Mouse (Mus musculus) embryonic facial prominence, embryonic 10.5 days (tissue): ENCODE data around the gene Cdh15. TPM values are rescaled to one million over a fixed set of nuclear protein-coding genes. Genes with fewer than 3 reads are reported as not detected.

ENCODE experiments used
- DNase-seq: peaks from one replicate; pipeline ENCODE4 v3.0.0-alpha.2; 2017; ENCODE audit warnings: low spot score
- H3K27ac ChIP-seq: fragments of 300-500 bp; sonication (generic); replicated peaks from 2 replicates; pipeline ENCODE4 v1.5.1; 2016; ENCODE audit warnings: mild to moderate bottlenecking
- H3K27me3 ChIP-seq: fragments of 300-500 bp; sonication (generic); replicated peaks from 2 replicates; pipeline ENCODE4 v1.6.1; 2016; ENCODE audit warnings: low read depth, mild to moderate bottlenecking; ENCODE audit not compliant: poor library complexity, severe bottlenecking
- H3K36me3 ChIP-seq: fragments of 300-500 bp; sonication (generic); replicated peaks from 2 replicates; pipeline ENCODE4 v1.6.1; 2016; ENCODE audit warnings: mild to moderate bottlenecking, moderate library complexity
- H3K4me1 ChIP-seq: fragments of 300-500 bp; sonication (generic); 2 replicates; pipeline ENCODE4 v1.6.1; 2016
- H3K4me3 ChIP-seq: fragments of 300-500 bp; sonication (generic); 2 replicates; pipeline ENCODE4 v1.5.1; 2016; ENCODE audit warnings: mild to moderate bottlenecking, moderate library complexity
- H3K9me3 ChIP-seq: fragments of 300-500 bp; sonication (generic); 2 replicates; pipeline ENCODE4 v1.6.1; 2016; ENCODE audit warnings: mild to moderate bottlenecking
- WGBS: fragments of 180-500 bp; shearing (Covaris S2); methylation state at CpG from one replicate; pipeline ENCODE4 v1.1.7; 2016; 5-methylcytosine and 5-hydroxymethylcytosine counted together
- polyA plus RNA-seq: library from polyadenylated mRNA; unstranded; fragments of >200 nt; fragmentation: Nextera tagmentation; extraction: Ambion mirVana; gene quantifications from 2 replicates; pipeline ENCODE4 v1.2.1, GENCODE M21; 2016

Cdh15 gene
- polyA plus RNA-seq, 1 experiment from 2014 or later, result 2.0 TPM

GRCm38 (mm10) chr8:122850641-122851240 is 3.0 kb downstream of the Cdh15 start:
- no peaks in the 10 kb centered on the region for H3K9me3 ChIP-seq
- peaks cover 67% of the 10 kb centered on the region for H3K4me1 ChIP-seq
- H3K4me3 ChIP-seq, result no peak overlapping the region
- peak overlapping the region; percentile 3; the same call in 1 of the 2 replicates for H3K27ac ChIP-seq
- DNase-seq, result no peak
- peaks cover 34% of the 10 kb centered on the region for H3K27me3 ChIP-seq
- H3K36me3 ChIP-seq, result no peaks in the 10 kb centered on the region
- 72% methylated on average over 3 of the region's 3 CpGs for WGBS

- no peaks in the 10 kb centered on the region for H3K9me3 ChIP-seq
- H3K36me3 ChIP-seq, result no peaks in the 10 kb centered on the region
- H3K4me3 ChIP-seq, result no peak overlapping the region
- WGBS, result 83% methylated on average over 12 of the region's 12 CpGs
- no peak for DNase-seq
- H3K27me3 ChIP-seq, result peaks cover 30% of the 10 kb centered on the region
- H3K27ac ChIP-seq, result 0 out of 2 replicates have a peak overlapping the region, but pooled peaks have one; percentile 24
- peaks cover 68% of the 10 kb centered on the region for H3K4me1 ChIP-seq
Observed at GRCm38 (mm10) chr8:122851692-122852545, 4.2 kb downstream of the Cdh15 start.

- Histone ChIP-seq H3K9me3 (no peaks in the 10 kb centered on the region), H3K27ac (0 out of 2 replicates have a peak overlapping the region, but pooled peaks have one; percentile 24), H3K27me3 (peaks cover 29% of the 10 kb centered on the region), H3K36me3 (no peaks in the 10 kb centered on the region), H3K4me1 (peaks cover 67% of the 10 kb centered on the region), H3K4me3 (no peak overlapping the region)
- WGBS, result 61% methylated on average over 1 of the region's 1 CpGs
- no peak for DNase-seq
Observed at GRCm38 (mm10) chr8:122852546-122852905, 4.8 kb downstream of the Cdh15 start.

- peaks cover 59% of the 10 kb centered on the region for H3K4me1 ChIP-seq
- peak; percentile 46 for DNase-seq
- no peaks in the 10 kb centered on the region for H3K9me3 ChIP-seq
- no peaks in the 10 kb centered on the region for H3K36me3 ChIP-seq
- no peak overlapping the region; the same call in 1 of the 2 replicates for H3K27ac ChIP-seq
- 23% methylated on average over 11 of the region's 11 CpGs for WGBS
- no peak overlapping the region for H3K4me3 ChIP-seq
- H3K27me3 ChIP-seq, result peaks cover 27% of the 10 kb centered on the region
Observed at GRCm38 (mm10) chr8:122853340-122853771, 5.6 kb downstream of the Cdh15 start.

- Histone ChIP-seq H3K27ac (no peak overlapping the region; the same call in 1 of the 2 replicates), H3K9me3 (no peaks in the 10 kb centered on the region), H3K4me3 (no peak overlapping the region), H3K4me1 (peaks cover 49% of the 10 kb centered on the region), H3K36me3 (no peaks in the 10 kb centered on the region), H3K27me3 (peaks cover 17% of the 10 kb centered on the region)
- no peak for DNase-seq
- WGBS, result 74% methylated on average over 7 of the region's 7 CpGs
Observed at GRCm38 (mm10) chr8:122854388-122854787, 6.6 kb downstream of the Cdh15 start.

GRCm38 (mm10) chr8:122855123-122855522 is 7.4 kb downstream of the Cdh15 start:
- Histone ChIP-seq H3K36me3 (no peaks in the 10 kb centered on the region), H3K27me3 (peaks cover 17% of the 10 kb centered on the region; the same call in 1 of the 2 replicates), H3K4me3 (no peak overlapping the region), H3K27ac (no peak overlapping the region), H3K4me1 (peaks cover 46% of the 10 kb centered on the region), H3K9me3 (no peaks in the 10 kb centered on the region)
- no peak for DNase-seq
- 82% methylated on average over 4 of the region's 4 CpGs for WGBS

- no peak for DNase-seq
- H3K9me3 ChIP-seq, result no peaks in the 10 kb centered on the region
- no peak overlapping the region for H3K4me3 ChIP-seq
- H3K27ac ChIP-seq, result no peak overlapping the region
- no peaks in the 10 kb centered on the region for H3K36me3 ChIP-seq
- WGBS, result 86% methylated on average over 8 of the region's 8 CpGs
- peaks cover 17% of the 10 kb centered on the region; the same call in 1 of the 2 replicates for H3K27me3 ChIP-seq
- H3K4me1 ChIP-seq, result peaks cover 40% of the 10 kb centered on the region
Observed at GRCm38 (mm10) chr8:122856288-122856687, 8.5 kb downstream of the Cdh15 start.

- H3K9me3 ChIP-seq, result peaks cover 9% of the 10 kb centered on the region
- no peak for DNase-seq
- peaks cover 3% of the 10 kb centered on the region; the same call in 1 of the 2 replicates for H3K27me3 ChIP-seq
- no peaks in the 10 kb centered on the region; the same call in 1 of the 2 replicates for H3K36me3 ChIP-seq
- H3K27ac ChIP-seq, result no peak overlapping the region
- WGBS, result 59% methylated on average over 13 of the region's 13 CpGs
- peaks cover 22% of the 10 kb centered on the region for H3K4me1 ChIP-seq
- no peak overlapping the region for H3K4me3 ChIP-seq
Observed at GRCm38 (mm10) chr8:122859843-122860242, 12.1 kb downstream of the Cdh15 start.

GRCm38 (mm10) chr8:122864719-122865129 is 17.0 kb downstream of the Cdh15 start:
- peaks cover 18% of the 10 kb centered on the region for H3K27me3 ChIP-seq
- H3K9me3 ChIP-seq, result peaks cover 21% of the 10 kb centered on the region
- WGBS, result 53% methylated on average over 26 of the region's 26 CpGs
- peak overlapping the region; percentile 49 for H3K4me3 ChIP-seq
- H3K27ac ChIP-seq, result peak overlapping the region; percentile 11
- peaks cover 23% of the 10 kb centered on the region for H3K4me1 ChIP-seq
- DNase-seq, result peak; percentile 61
- H3K36me3 ChIP-seq, result no peaks in the 10 kb centered on the region; the same call in 1 of the 2 replicates

- Histone ChIP-seq H3K4me3 (peak overlapping the region; percentile 49), H3K9me3 (peaks cover 21% of the 10 kb centered on the region), H3K27me3 (peaks cover 21% of the 10 kb centered on the region), H3K4me1 (peaks cover 28% of the 10 kb centered on the region), H3K27ac (peak overlapping the region; percentile 11; the same call in 1 of the 2 replicates), H3K36me3 (no peaks in the 10 kb centered on the region; the same call in 1 of the 2 replicates)
- 54% methylated on average over 10 of the region's 10 CpGs for WGBS
- peak; percentile 46 for DNase-seq
Observed at GRCm38 (mm10) chr8:122865441-122865840, 17.7 kb downstream of the Cdh15 start.

- Histone ChIP-seq H3K4me3 (no peak overlapping the region), H3K9me3 (peaks cover 21% of the 10 kb centered on the region), H3K4me1 (peaks cover 31% of the 10 kb centered on the region), H3K27ac (no peak overlapping the region), H3K27me3 (peaks cover 21% of the 10 kb centered on the region), H3K36me3 (no peaks in the 10 kb centered on the region; the same call in 1 of the 2 replicates)
- no peak for DNase-seq
- 84% methylated on average over 8 of the region's 8 CpGs for WGBS
Observed at GRCm38 (mm10) chr8:122866231-122866630, 18.5 kb downstream of the Cdh15 start.

- Histone ChIP-seq H3K4me1 (peaks cover 31% of the 10 kb centered on the region), H3K36me3 (no peaks in the 10 kb centered on the region; the same call in 1 of the 2 replicates), H3K27me3 (peaks cover 21% of the 10 kb centered on the region), H3K4me3 (no peak overlapping the region), H3K27ac (no peak overlapping the region), H3K9me3 (peaks cover 21% of the 10 kb centered on the region)
- DNase-seq, result no peak
- 91% methylated on average over 6 of the region's 6 CpGs for WGBS
Observed at GRCm38 (mm10) chr8:122867982-122868381, 20.2 kb downstream of the Cdh15 start.
